Mouse (Mus musculus) effector memory CD4-positive, alpha-beta T cell, adult 7 months (primary cell): ENCODE measurements around the gene Gcnt2. TPM values are rescaled to one million over a fixed set of nuclear protein-coding genes. Genes with fewer than 3 reads are reported as not detected.

Experiments used
- polyA plus RNA-seq: library from polyadenylated mRNA; unstranded; fragments of 100-300 nt; shearing (Covaris generic); gene quantifications from one replicate; pipeline ENCODE4 v1.2.1, GENCODE M21; 2017

Gene Gcnt2
- 2.0 TPM for polyA plus RNA-seq

DNA sequence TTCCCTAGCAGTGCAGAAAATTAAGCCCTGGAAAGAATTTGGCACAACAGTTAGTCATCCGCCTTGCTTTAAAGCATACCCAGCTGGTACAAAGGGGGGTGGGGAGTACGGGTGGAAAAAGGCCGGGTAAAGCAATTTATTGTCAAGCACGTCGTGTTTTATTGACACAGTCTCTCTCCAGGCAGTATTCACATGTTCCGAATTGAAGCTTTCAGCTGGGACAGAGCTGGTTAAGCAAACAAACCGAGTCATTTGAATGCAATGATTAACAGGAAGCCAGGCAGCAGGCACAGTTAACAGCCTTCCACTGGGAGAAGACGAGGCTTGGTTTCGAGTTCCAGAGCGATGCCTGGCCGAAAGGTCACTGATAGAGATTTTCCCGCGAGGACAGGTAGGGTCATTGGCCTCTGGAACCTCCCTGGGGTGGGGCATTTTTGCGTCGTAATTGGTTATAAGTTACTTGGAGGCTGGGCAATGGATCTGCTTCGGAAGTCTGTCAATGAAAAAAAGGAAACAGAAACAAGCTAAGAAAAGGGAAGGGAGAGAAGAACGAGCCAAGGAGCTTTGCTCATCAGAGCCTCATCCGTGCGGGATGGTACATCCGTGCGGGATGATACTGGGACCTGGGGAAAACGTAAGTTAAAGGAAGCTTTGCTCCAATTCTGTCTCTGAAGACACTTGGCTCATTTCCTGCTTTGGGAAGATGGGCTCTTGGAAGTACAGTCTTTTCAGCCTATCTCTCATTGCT is at the start of gene Gcnt2:
TSS of gene Gcnt2 (plus strand) at position 103 of the 748 bp plus-strand sequence.

DNA sequence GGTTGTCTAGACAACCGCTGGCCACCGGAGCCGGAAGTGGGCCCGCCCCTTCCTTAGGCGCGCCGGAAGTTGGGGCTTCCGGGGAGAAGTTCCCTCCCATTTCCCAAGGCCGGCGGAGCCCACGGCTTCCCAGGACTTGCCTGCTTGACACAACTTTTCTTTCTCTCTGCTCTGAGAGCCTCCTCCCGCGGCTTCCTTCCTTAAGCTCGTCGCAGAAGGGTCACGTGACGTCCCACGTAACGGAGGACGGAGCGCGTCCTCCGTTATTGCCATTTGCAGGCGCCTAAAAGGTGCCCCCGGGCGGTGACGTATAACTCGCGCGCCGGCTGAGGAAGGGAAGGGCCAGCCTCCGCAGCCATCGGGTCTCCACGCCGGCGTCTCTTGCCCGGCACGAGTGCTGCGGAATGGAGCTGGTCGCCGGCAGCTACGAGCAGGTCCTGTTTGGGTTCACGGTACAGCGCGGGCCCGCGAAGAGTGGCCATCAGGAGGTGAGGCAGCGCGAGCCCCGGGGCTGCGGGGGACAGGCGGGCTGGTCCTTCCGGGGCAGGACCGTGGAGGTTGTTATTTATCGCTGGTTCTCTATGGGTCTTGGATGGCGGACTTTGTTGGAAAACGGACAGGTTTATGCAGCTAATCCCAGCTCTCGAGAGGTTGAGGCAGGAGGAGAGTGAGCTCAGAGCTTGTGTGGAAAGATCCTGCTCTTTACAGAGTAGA is 141.5 kb downstream of the Gcnt2 start, which contains the start of gene Pak1ip1:
TSS of gene Pak1ip1 (plus strand) at position 98 of the 714 bp plus-strand sequence.

Other genes starting within 250 kb of the Gcnt2 start
- gene Tfap2a, start 121.4 kb upstream of the Gcnt2 start, polyA plus RNA-seq: not detected
- gene Pak1ip1, start 141.3 kb downstream of the Gcnt2 start, polyA plus RNA-seq: 87.1 TPM
- gene Tmem14c, start 156.5 kb downstream of the Gcnt2 start, polyA plus RNA-seq: 78.9 TPM
- gene Mak, start 220.0 kb downstream of the Gcnt2 start, polyA plus RNA-seq: 0.51 TPM